Mouse (Mus musculus) kidney, adult 10 weeks (tissue): ENCODE results near the gene Xylb. TPM values are rescaled to one million over a fixed set of nuclear protein-coding genes. Genes with fewer than 3 reads are reported as not detected.

Source experiments
- polyA plus RNA-seq: library from polyadenylated mRNA; stranded (reverse); fragments of 350-450 nt; fragmentation: Illumina TruSeq; extraction: RNeasy Lipid Tissue Mini Kit (QIAGEN cat#74804); gene quantifications from one replicate; pipeline ENCODE4 v1.2.3, GENCODE M21; 2014; ENCODE audit warnings: low read depth, low replicate concordance

Xylb gene
- polyA plus RNA-seq = 128 TPM

DNA sequence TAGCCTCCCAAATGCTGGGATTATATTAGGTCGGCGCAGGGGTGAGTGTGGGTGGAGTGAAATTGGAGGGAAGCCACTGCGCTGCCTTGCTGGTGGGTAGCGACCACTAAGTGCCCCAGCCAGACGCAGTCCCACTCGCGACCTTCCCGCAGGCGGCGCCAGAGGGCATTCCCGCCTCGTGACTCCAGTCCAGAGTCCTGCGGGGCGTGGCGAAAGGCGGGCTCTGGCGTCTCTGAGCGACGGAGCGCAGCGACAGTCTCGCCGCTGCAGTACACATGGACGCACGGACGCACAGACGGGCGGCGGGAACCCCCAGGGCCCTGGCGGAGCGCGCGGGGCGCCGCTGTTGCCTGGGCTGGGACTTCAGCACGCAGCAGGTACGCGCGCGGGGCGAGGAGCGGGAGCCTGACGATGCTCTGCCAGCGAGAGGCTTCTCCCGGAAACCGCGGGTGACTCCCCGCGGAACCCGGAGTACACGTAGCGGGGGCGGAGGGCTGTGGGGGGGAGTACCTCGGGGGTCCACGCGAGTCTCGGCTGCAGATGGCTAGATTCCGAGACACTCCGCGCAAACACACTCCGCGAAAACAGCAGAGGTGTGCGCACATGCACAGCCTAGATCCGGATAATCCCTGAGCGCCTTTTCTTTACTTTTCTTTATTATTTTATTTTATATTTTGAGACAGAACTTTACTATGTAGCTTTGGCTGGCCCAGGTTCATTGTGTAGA, at the start of gene Xylb:
Gene Xylb (plus strand): TSS at position 51 of the 727 bp plus-strand sequence.

DNA sequence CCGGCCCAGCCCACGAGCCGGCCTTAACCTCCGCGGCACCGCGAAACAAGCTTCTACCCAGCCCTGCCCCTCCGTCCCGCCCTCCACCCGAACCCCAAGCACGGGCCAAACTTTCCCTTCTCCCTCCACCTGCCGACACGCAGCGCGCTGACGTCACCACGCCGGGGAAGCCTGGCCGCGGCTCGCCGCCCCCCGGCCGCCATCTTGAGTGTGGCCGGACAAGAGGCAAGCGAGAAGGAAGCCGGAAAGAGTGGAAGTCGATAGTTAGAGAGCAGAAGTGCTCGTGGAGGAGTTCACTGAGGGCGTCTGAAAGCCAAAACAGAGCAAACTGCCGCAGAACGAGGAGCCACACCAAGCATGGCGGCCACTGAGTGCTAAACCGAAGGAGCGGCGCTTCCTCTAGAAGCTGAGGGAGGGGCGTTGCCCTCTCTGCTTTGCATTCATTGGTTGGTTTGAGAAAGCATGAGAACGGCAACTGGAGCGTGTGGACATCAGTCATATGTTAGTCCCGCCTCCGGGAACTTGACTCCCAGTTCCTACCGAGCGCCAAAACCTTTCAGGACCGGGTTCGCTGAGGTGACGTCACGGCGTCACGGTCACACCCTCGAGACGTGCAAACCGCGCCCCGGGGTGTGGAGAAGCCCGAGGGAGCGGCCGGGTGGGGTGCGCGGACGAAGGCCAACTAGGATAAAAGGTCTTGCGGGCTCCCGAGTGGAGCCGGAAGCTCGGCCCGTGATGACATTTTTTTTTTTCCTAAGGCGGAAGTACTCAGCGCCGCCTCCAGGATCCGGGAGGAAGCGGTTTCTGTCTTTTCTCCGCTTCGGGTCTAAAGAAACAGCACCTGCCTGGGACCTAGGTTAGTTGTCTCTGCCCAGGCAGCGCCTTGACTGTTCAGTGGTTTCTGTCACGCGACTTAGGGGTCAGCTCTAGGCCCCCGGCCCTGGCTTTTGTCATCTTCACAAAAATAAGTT, 34.6 kb upstream of the Xylb start, which contains the start of gene Oxsr1:
Gene Oxsr1 (minus strand): TSS at position 139 of the 971 bp plus-strand sequence.

DNA sequence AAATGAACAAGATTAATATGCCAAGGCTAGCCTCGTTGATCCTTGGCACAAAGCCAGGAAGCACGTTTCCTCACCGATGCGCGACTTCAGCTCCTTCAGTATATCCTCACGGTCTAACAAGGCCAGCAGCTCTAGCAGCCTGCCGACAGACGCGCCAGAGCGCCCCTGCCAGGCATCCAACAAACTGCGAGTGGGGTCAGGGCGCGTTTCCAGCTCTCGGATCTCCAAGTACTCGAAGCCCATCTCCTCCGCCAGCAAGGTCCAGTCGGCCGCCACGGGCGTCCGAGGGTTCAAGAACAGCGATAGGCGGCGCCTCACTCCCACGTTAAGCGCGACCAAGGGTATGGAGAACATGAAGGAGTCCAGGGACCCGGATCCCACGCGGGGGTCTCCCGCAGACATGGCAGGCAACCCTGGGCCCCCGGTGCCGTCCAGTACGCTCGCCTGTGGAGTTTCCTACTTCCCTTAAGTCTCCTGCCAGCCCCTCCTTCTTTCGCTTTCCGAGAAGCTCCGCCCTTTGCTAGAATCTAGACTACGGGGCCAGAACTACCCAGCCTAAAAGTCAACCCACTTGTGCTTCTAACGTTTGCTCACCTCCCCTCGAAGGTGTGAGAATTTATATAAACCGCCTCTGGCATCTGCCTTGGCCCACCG, 17.5 kb upstream of the Xylb start, which contains the start of gene Acaa1a:
Gene Acaa1a (plus strand): TSS at position 119 of the 654 bp plus-strand sequence.

DNA sequence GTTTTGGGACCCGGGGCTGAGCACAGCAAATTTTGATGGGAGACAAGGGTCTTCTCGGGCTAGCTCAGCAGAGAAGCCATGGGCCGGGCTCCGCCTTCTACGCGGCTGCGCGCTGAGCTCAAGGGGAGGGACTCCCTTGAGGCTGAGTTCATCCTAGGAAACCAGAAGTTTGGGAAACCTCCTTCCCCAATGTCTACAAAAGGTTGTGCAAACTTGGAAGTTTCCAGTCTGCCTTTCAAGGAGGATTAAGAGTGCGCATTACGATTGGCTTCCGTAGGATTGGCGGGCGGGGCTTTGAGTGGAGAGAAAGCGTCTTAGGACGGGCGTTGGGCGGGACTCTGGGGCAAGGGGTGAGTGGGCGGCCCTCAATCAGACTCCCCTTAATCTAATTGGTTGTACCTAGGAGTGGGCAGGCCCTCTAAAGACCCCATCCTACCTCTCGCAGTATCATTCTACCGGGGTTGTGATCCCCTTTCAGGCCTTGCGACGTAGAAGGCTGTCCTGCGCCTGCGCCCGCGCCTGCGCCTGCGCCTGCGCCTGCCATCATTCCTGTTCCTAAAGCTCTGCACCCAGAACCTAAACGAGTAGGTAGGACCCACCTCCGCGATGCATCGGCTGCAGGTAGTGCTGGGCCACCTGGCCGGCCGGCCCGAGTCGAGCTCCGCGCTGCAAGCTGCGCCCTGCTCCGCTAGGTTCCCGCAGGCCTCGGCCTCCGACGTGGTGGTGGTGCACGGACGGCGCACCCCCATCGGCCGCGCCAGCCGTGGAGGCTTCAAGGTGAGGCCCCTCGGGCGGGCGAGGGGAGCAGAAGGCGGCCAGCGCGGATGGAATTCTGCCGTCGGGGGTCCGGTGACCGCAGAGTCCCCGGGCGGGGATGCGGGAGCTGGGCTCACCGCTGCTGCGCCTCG, 16.0 kb upstream of the Xylb start, which contains the start of gene Myd88:
Gene Myd88 (minus strand): TSS at position 503 of the 908 bp plus-strand sequence.

DNA sequence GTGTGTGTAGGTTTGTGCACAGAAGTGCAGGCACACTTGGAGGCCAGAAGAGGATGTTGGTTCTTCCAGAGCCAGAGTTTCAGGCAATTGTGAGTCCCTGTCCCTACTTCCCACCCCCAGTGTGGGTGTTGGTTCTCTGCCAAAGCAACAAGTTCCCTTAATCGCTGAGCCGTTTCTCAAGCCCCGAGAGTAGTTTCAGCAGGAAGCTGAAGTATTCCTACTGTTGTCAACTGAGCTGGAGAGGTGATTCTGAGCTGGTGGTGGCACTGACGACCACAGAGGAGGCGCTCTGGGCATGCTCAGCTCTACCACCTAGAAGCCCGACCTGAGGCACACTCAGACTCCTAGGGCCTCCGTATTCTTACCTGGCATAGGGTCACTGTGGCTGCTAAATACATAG, 8.1 kb downstream of the Xylb start, which contains the start of gene Slc22a14:
Gene Slc22a14 (minus strand): TSS at position 270 of the 400 bp plus-strand sequence.

DNA sequence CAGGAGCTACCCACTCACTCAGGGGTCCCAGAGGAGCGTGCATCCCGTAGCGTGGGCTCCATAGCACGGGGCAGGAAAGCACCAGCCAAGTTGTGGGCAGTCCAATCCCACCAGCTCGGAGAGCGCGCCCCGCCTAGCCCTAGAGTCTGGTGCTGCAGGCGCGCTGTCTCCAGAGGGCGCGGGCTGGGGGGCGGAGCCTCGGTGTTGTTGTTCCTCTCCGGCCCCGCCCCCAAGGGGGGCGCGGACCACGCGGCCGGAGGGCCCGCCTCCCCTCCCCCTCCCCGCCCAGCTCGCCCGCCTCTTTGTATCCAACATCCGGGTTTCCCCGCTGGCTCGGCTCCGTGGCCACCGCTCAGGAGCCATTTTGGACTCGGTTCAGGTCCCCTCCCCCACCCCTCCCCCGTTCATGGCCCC, 44.6 kb downstream of the Xylb start, which contains the start of gene Acvr2b:
Gene Acvr2b (plus strand): TSS at position 318 of the 414 bp plus-strand sequence.

Other genes with a start within 250 kb of the Xylb start
- 4.8 TPM for gene Acaa1b, start 200.3 kb upstream of the Xylb start, polyA plus RNA-seq
- not detected for gene Gm47289, start 198.2 kb upstream of the Xylb start, polyA plus RNA-seq
- 3.5 TPM for gene Slc22a13, start 148.3 kb upstream of the Xylb start, polyA plus RNA-seq
- 35.1 TPM for gene Oxsr1, start 35.0 kb upstream of the Xylb start, polyA plus RNA-seq
- gene Acaa1a, start 17.7 kb upstream of the Xylb start, polyA plus RNA-seq = 1.7 TPM
- gene Myd88, start 16.0 kb upstream of the Xylb start, polyA plus RNA-seq = 4.1 TPM
- gene Slc22a14, start 8.2 kb downstream of the Xylb start, polyA plus RNA-seq = 1.2 TPM
- 0.53 TPM for gene Acvr2b, start 44.7 kb downstream of the Xylb start, polyA plus RNA-seq
- 1.5 TPM for gene Exog, start 87.6 kb downstream of the Xylb start, polyA plus RNA-seq
- gene Scn5a, start 221.6 kb downstream of the Xylb start, polyA plus RNA-seq = 0.08 TPM